Mouse (Mus musculus): ENCODE data around the gene Onecut1.

The Onecut1 gene

GRCm38 (mm10) chr9:74911430-74911829 lies 49.7 kb downstream of the Onecut1 start:
- no peak for DNase-seq (ENCODE audit: low read depth, low spot score)

- DNase-seq (ENCODE audit: low read depth, low spot score) = no peak
Measured at GRCm38 (mm10) chr9:74911919-74912318, 50.2 kb downstream of the Onecut1 start.

- DNase-seq (ENCODE audit: low read depth, low spot score) = peak; percentile 20
Measured at GRCm38 (mm10) chr9:74912619-74913376, 51.1 kb downstream of the Onecut1 start.

GRCm38 (mm10) chr9:74915611-74916010 lies 53.9 kb downstream of the Onecut1 start:
- no peak for DNase-seq (ENCODE audit: low read depth, low spot score)

GRCm38 (mm10) chr9:74920450-74920849 lies 58.7 kb downstream of the Onecut1 start:
- no peak for DNase-seq (ENCODE audit: low read depth, low spot score)

GRCm38 (mm10) chr9:74921422-74921821 lies 59.7 kb downstream of the Onecut1 start:
- DNase-seq (ENCODE audit: low read depth, low spot score) = no peak

- no peak for DNase-seq (ENCODE audit: low read depth, low spot score)
Measured at GRCm38 (mm10) chr9:74922884-74923283, 61.2 kb downstream of the Onecut1 start.

- DNase-seq (ENCODE audit: low read depth, low spot score) = no peak
Measured at GRCm38 (mm10) chr9:74923291-74923977, 61.7 kb downstream of the Onecut1 start.

GRCm38 (mm10) chr9:74925220-74925769 lies 63.6 kb downstream of the Onecut1 start:
- DNase-seq (ENCODE audit: low read depth, low spot score) = no peak

GRCm38 (mm10) chr9:74929981-74930423 lies 68.3 kb downstream of the Onecut1 start:
- no peak for DNase-seq (ENCODE audit: low read depth, low spot score)

GRCm38 (mm10) chr9:74930653-74931052 lies 68.9 kb downstream of the Onecut1 start:
- no peak for DNase-seq (ENCODE audit: low read depth, low spot score)

GRCm38 (mm10) chr9:74935289-74935688 lies 73.6 kb downstream of the Onecut1 start:
- no peak for DNase-seq (ENCODE audit: low read depth, low spot score)

- no peak for DNase-seq (ENCODE audit: low read depth, low spot score)
Measured at GRCm38 (mm10) chr9:74937761-74938160, 76.0 kb downstream of the Onecut1 start.

- DNase-seq (ENCODE audit: low read depth, low spot score) = no peak
Measured at GRCm38 (mm10) chr9:74938670-74939534, 77.2 kb downstream of the Onecut1 start.
